Mouse (Mus musculus): ENCODE results near the gene Sbk2. TPM values are rescaled to one million over a fixed set of nuclear protein-coding genes. Genes with fewer than 3 reads are reported as not detected.

Gene Sbk2
- total RNA-seq, 2 experiments from 2014 or later = not detected

DNA sequence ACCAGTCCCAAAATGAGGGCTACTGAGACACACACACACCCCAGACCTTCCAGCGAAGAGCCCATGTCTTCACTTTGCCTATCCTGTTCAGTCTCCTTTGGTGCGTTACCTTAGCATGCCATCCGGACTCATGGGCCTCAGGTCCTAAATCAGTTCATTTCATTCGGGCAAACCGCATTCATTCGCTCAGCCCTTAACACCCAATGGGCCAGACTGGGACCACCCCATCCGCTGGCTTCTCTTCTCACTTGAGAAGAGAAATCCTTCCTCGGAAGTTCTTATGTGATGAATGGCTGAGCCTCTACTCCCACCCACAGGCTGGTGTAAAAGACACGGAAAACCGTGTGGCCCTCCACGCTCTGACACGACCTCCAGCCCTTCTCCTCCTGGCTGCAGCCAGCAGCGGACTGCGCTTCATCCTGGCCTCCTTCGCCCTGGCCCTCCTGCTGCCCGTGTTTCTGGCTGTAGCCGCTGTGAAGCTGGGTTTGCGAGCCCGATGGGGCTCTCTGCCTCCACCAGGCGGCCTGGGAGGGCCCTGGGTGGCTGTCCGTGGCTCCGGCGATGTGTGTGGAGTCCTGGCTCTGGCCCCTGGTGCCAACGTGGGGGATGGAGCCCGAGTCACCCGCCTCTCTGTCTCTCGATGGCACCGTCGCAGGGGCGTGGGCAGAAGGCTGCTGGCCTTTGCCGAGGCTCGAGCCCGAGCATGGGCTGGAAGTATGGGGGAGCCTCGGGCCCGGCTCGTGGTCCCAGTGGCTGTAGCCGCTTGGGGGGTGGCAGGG is 40.4 kb downstream of the Sbk2 start:
- ATAC-seq (replicated peaks; ENCODE audit: poor library complexity, severe bottlenecking) = peak; percentile 21

DNA sequence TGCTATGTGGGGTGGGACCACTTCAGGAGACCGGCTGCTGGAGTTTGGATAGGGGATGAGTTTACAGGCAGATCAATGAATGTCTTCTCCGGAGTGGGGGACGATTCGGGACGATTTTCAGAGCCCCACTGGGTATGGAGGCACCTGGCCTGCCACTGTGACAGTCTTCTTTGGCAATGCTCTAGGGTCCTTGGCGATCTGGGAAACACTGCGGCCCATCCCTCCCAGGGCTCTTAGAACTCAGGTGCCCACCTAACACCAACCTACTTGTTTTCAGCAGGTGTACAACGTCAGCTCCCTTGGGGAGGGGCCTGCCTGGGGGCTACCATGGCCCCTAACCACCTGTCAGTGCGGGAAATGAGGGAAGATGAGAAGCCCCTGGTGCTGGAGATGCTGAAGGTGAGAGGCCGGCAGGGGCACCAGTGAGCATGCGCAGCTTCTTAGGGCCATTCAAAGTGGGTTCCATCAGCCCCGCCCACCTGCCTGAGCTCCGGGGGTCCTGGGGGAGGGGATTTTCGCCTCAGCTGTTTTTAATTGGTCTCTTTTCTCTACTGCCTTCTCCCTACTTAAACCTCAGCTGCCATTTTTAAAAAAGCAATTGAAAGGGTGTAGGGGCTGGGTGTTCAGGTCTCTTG is 41.2 kb downstream of the Sbk2 start:
- no peak for ATAC-seq (replicated peaks; ENCODE audit: poor library complexity, severe bottlenecking)

GRCm38 (mm10) chr7:4922508-4922907 is 41.7 kb downstream of the Sbk2 start:
- ATAC-seq (replicated peaks; ENCODE audit: poor library complexity, severe bottlenecking) = peak; percentile 44

- no peak for ATAC-seq (replicated peaks; ENCODE audit: poor library complexity, severe bottlenecking)
Measured at GRCm38 (mm10) chr7:4921824-4922482, 42.3 kb downstream of the Sbk2 start, which contains the start of gene Nat14. Nat14 (plus strand) TSS chr7:4922028.

DNA sequence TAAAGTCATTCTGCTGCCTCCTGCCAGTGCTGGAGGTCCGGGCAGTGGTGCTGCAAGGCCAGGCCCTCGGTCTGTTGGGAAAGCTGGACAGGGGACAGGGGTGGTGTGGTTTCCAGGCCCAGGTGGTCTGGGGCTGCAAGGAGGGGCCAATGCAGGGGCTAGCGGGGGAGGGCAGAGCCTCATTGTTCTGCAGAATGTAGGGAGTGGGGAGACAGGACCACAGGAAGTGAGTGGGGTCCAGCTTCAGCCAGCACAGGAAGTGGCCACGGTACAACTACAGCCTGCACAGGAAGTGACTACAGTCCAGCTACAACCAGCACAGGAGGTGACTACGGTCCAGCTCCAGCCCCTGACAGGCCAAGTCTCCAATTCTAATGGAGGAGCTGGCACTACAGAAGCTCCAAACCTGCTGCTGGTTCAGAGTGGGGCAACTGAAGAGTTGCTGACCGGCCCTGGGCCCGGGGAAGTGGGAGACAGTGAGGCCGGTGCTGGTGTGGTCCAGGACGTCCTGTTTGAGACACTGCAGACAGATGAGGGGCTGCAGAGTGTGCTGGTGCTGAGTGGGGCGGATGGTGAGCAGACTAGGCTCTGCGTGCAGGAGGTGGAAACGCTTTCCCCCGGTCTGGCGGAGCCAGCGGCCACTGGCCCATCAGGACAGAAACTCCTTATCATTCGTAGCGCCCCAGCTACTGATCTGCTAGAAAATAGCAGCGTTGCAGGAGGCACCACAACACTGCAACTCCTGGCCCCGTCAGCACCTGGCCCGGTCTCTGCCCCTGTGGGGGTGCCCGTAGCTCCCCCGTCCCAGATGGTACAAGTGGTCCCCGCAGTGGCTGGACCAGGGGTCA is 43.0 kb downstream of the Sbk2 start:
- ATAC-seq (replicated peaks; ENCODE audit: poor library complexity, severe bottlenecking) = peak; percentile 15

DNA sequence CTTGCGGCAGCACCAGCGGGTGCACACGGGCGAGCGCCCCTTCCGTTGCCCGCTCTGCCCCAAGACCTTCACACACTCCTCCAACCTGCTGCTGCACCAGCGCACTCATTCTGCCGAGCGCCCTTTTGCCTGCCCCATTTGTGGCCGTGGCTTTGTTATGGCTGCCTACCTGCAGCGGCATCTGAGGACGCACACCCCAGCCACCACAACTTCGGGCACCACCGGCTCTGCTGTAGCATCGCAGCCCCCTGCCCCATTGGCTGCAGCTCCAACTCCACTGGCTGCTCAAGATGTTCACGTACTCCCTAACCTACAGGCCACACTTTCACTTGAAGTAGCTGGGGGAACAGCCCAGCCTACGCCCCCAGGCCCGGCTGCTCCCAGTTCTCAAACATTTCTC is 43.7 kb downstream of the Sbk2 start:
- no peak for ATAC-seq (replicated peaks; ENCODE audit: poor library complexity, severe bottlenecking)

- no peak for ATAC-seq (replicated peaks; ENCODE audit: poor library complexity, severe bottlenecking)
Measured at GRCm38 (mm10) chr7:4919971-4920370, 44.2 kb downstream of the Sbk2 start.

- ATAC-seq (replicated peaks; ENCODE audit: poor library complexity, severe bottlenecking) = no peak
Measured at GRCm38 (mm10) chr7:4919096-4919495, 45.1 kb downstream of the Sbk2 start.

DNA sequence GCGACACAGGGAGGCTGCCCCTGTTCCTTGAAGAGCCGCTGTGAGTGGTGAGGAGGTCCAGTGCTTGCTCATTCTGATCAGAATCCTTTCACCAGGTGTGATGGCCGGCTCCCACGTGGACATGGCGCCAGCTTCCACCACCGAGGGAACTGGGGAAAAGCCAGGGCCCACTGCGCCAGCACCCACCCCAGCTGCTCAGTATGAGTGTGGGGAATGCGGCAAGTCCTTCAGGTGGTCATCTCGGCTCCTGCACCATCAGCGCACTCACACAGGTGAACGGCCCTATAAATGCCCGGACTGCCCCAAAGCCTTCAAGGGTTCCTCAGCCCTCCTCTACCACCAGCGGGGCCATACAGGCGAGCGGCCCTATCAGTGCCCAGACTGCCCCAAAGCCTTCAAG is 45.5 kb downstream of the Sbk2 start:
- ATAC-seq (replicated peaks; ENCODE audit: poor library complexity, severe bottlenecking) = no peak

- no peak for ATAC-seq (replicated peaks; ENCODE audit: poor library complexity, severe bottlenecking)
Measured at GRCm38 (mm10) chr7:4917494-4917893, 46.7 kb downstream of the Sbk2 start.

DNA sequence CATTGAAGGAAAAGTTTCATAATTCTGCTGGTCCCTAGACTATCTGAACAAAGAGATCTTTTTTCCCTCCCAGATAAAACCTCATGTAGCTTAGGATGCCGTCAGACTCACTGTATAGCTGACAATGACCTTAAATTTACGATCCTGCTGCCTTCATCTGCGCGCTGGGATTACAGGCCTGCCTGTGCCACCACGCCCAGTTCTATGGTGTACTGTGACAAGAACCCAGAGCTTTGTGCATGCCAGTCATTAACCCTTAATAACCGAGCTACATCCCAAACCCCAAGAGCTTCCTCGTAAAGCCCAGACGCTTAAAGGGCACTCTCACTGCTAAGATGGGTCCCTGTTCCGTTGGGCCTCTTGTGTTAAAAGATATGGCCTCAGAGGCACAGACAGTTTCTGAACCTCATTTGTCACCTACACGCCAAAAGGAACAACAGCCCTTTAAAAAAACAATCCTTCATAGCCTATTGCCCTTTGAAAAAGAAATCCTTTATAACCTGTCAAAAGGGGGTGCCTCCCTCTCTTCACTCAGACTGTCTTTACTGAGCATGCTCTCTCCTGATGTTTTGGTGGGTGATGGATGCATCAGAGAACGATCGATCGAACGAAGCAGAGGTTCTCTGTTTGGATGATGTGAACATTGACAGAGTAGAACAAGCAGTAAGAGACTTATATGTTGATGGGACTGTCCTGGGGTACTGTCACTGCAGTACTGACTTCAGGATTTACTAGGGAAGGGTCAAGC is 48.4 kb downstream of the Sbk2 start:
- ATAC-seq (replicated peaks; ENCODE audit: poor library complexity, severe bottlenecking) = peak; percentile 26; the same call in 1 of the 2 replicates

DNA sequence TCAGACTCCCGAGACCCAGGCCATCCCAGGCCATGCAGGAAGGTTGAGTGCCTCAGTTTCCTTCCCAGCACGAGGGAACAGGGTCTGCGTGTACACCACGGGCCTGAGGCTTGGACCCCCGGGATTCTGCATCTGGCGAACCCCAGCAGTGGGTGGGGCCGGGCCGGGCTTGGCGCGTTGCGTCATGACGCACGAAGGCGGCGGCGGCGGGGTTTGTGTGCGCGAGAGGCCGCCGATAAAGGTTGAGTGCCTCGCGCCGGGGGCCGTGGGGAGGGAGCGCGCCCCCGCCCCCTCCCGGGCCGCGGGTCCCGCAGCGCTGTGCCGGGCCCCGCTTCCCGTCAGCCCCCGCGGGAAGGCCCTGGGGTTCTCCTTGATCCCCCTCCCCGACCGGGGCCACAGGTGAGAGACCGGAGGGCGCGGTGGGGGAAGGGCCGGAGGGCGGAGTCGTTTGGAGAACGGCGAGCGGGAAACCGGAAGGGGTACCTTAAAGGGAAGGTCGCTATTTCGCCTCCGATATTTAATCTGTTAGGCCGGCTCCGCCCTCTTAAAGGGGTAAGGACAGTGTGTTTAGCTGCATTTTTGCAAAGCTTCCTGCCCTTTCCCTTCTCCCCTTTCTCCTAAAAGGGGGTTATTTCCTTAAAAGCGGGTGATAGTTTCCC is 49.1 kb downstream of the Sbk2 start, which contains the start of gene Zfp628:
Gene Zfp628 (plus strand): TSS at position 211 of the 659 bp plus-strand sequence.
- ATAC-seq (replicated peaks; ENCODE audit: poor library complexity, severe bottlenecking) = peak; percentile 81

GRCm38 (mm10) chr7:4912248-4912647 is 52.0 kb downstream of the Sbk2 start:
- no peak for ATAC-seq (replicated peaks; ENCODE audit: poor library complexity, severe bottlenecking)

- no peak for ATAC-seq (replicated peaks; ENCODE audit: poor library complexity, severe bottlenecking)
Measured at GRCm38 (mm10) chr7:4911561-4911960, 52.6 kb downstream of the Sbk2 start.

DNA sequence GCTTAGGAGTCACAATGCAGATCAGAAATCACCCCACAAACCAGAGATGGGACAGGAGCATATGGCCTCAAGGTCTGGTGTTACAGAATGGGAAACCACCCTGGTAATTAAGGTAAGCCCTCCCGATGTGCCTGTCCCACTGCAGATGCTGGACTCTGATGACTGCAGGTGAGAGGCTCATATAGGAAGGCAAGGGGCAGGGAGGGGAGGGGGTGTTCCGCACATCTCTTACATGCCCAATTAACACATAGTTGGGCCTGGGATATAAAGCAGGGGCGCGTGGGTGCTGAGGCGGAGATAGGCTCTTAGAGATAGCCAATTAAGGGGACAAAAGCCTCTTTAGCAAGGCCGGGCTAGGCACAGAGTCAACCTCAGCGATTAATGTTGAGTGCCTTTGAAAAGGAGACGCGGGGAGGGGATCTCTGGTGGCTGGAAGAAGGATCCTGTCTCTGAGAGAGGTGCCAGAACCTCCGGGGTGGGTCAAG is 57.7 kb downstream of the Sbk2 start, which contains the start of gene Gm36210:
Gene Gm36210 (minus strand): TSS at position 51 of the 485 bp plus-strand sequence.
- no peak for ATAC-seq (replicated peaks; ENCODE audit: poor library complexity, severe bottlenecking)

GRCm38 (mm10) chr7:4902404-4902803 is 61.8 kb downstream of the Sbk2 start:
- ATAC-seq (replicated peaks; ENCODE audit: poor library complexity, severe bottlenecking) = no peak

GRCm38 (mm10) chr7:4901171-4901570 is 63.0 kb downstream of the Sbk2 start:
- ATAC-seq (replicated peaks; ENCODE audit: poor library complexity, severe bottlenecking) = peak; percentile 74

GRCm38 (mm10) chr7:4900523-4900851 is 63.7 kb downstream of the Sbk2 start:
- no peak; the same call in 1 of the 2 replicates for ATAC-seq (replicated peaks; ENCODE audit: poor library complexity, severe bottlenecking)

Measured in granulocyte monocyte progenitor cell, adult 5-6 weeks (primary cell).